Mouse (Mus musculus): ENCODE data around the gene Sipa1l1. TPM values are rescaled to one million over a fixed set of nuclear protein-coding genes. Genes with fewer than 3 reads are reported as not detected.

Gene Sipa1l1
- polyA plus RNA-seq, 1 experiment from 2014 or later, result 17.2 TPM

GRCm38 (mm10) chr12:82397193-82397592, 228.1 kb downstream of the Sipa1l1 start:
- Histone ChIP-seq H3K9me3 (ENCODE audit: control insufficient read depth, low read length) (no peaks in the 10 kb centered on the region), H3K4me3 (ENCODE audit: low read depth, low read length) (no peak overlapping the region), H3K4me1 (ENCODE audit: control insufficient read depth, insufficient read depth, low read length) (no peaks in the 10 kb centered on the region), H3K36me3 (ENCODE audit: control insufficient read depth, insufficient read depth, low read length) (no peaks in the 10 kb centered on the region), H3K27ac (ENCODE audit: low read depth, low read length) (no peak overlapping the region), H3K4me2 (ENCODE audit: low read depth, low read length) (no peak overlapping the region), H3K27me3 (ENCODE audit: control insufficient read depth, insufficient read depth, low read length) (no peaks in the 10 kb centered on the region), H3K9ac (replicated peaks; ENCODE audit: low read depth, low read length) (no peak overlapping the region)
- 85% methylated on average over 8 of the region's 8 CpGs for WGBS
- no peak for ATAC-seq (ENCODE audit: low read depth)

DNA sequence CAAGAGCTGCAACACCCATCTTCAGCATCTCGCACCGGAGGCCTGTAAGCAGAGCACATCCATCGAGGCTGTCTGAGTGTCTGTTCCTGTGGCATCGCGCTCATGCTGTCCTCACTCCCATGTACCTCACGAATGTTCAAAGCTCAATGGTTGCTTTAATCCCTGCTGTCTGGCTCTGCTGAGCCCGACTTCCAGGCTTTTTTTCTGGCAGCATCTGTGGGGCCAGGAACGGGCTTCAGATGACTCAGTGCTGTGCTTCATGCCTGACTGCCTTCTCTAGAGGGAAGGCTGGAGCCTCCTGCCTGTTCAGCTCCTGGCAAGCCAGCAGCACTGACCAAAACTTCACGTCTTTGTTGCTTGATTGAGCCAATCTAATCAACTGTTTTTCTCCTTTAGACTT, 228.6 kb downstream of the Sipa1l1 start:
- Histone ChIP-seq H3K27ac (ENCODE audit: low read depth, low read length) (no peak overlapping the region), H3K4me3 (ENCODE audit: low read depth, low read length) (no peak overlapping the region), H3K9me3 (ENCODE audit: control insufficient read depth, low read length) (no peaks in the 10 kb centered on the region), H3K4me2 (ENCODE audit: low read depth, low read length) (no peak overlapping the region), H3K9ac (replicated peaks; ENCODE audit: low read depth, low read length) (no peak overlapping the region), H3K4me1 (ENCODE audit: control insufficient read depth, insufficient read depth, low read length) (no peaks in the 10 kb centered on the region), H3K36me3 (ENCODE audit: control insufficient read depth, insufficient read depth, low read length) (no peaks in the 10 kb centered on the region), H3K27me3 (ENCODE audit: control insufficient read depth, insufficient read depth, low read length) (no peaks in the 10 kb centered on the region)
- WGBS, result 61% methylated on average over 9 of the region's 9 CpGs
- no peak for ATAC-seq (ENCODE audit: low read depth)

- H3K9me3 ChIP-seq (ENCODE audit: control insufficient read depth, low read length), result no peaks in the 10 kb centered on the region
- H3K4me1 ChIP-seq (ENCODE audit: control insufficient read depth, insufficient read depth, low read length), result no peaks in the 10 kb centered on the region
- WGBS, result 90% methylated on average over 2 of the region's 2 CpGs
- no peak for ATAC-seq (ENCODE audit: low read depth)
- no peaks in the 10 kb centered on the region for H3K27me3 ChIP-seq (ENCODE audit: control insufficient read depth, insufficient read depth, low read length)
- no peak overlapping the region for H3K4me2 ChIP-seq (ENCODE audit: low read depth, low read length)
- H3K9ac ChIP-seq (replicated peaks; ENCODE audit: low read depth, low read length), result no peak overlapping the region
- no peak overlapping the region for H3K4me3 ChIP-seq (ENCODE audit: low read depth, low read length)
- peaks cover 2% of the 10 kb centered on the region; the same call in 1 of the 2 replicates for H3K36me3 ChIP-seq (ENCODE audit: control insufficient read depth, insufficient read depth, low read length)
- no peak overlapping the region for H3K27ac ChIP-seq (ENCODE audit: low read depth, low read length)
These were observed 229.8 kb downstream of the Sipa1l1 start for GRCm38 (mm10) chr12:82398926-82399325.

DNA sequence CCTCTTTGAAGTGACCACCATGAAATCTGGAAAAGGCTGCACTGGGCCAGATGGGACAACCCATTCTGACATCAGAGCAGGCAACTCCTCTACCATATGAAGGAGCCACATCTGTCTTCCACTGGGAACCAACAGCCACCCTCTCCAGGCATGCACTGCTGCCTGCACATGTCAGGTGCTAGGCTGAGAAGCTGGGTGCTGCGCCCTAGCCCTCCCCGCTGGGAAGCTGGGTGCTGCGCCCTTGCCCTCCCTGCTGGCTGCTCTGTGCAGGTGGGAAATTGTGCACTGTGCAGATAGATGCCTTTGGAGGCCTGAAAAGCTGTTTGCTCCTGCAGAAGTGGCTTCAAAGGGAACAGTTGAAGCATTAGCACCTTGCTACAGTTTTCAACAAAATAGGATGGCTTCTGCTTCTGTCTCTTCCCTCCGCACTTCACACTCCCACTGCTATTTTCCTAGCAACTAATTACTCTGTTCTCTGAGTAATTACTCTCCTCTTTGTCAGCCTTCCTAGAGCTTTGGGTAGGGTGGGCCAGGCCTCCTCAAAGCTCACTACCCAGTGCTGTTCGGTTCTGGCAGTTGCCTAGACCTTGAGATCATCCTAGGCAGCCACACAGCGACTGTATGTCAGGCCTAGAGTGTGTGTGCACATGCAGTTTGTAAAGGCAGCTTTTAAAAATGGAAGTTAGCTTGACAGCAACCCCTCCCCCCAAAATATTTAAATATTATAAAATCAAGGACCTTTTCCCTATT, 231.0 kb downstream of the Sipa1l1 start:
- Histone ChIP-seq H3K27me3 (ENCODE audit: control insufficient read depth, insufficient read depth, low read length) (no peaks in the 10 kb centered on the region), H3K4me2 (ENCODE audit: low read depth, low read length) (no peak overlapping the region), H3K4me3 (ENCODE audit: low read depth, low read length) (no peak overlapping the region), H3K4me1 (ENCODE audit: control insufficient read depth, insufficient read depth, low read length) (no peaks in the 10 kb centered on the region), H3K9ac (replicated peaks; ENCODE audit: low read depth, low read length) (no peak overlapping the region), H3K27ac (ENCODE audit: low read depth, low read length) (no peak overlapping the region), H3K9me3 (ENCODE audit: control insufficient read depth, low read length) (no peaks in the 10 kb centered on the region), H3K36me3 (ENCODE audit: control insufficient read depth, insufficient read depth, low read length) (peaks cover 3% of the 10 kb centered on the region; the same call in 1 of the 2 replicates)
- 0 out of 2 replicates have a peak, but pooled peaks have one; percentile 44 for ATAC-seq (ENCODE audit: low read depth)
- 71% methylated on average over 6 of the region's 6 CpGs for WGBS

- Histone ChIP-seq H3K4me2 (ENCODE audit: low read depth, low read length) (no peak overlapping the region), H3K27me3 (ENCODE audit: control insufficient read depth, insufficient read depth, low read length) (no peaks in the 10 kb centered on the region), H3K27ac (ENCODE audit: low read depth, low read length) (no peak overlapping the region), H3K4me3 (ENCODE audit: low read depth, low read length) (no peak overlapping the region), H3K4me1 (ENCODE audit: control insufficient read depth, insufficient read depth, low read length) (no peaks in the 10 kb centered on the region), H3K36me3 (ENCODE audit: control insufficient read depth, insufficient read depth, low read length) (peaks cover 3% of the 10 kb centered on the region; the same call in 1 of the 2 replicates), H3K9ac (replicated peaks; ENCODE audit: low read depth, low read length) (no peak overlapping the region), H3K9me3 (ENCODE audit: control insufficient read depth, low read length) (no peaks in the 10 kb centered on the region)
- 62% methylated on average over 7 of the region's 7 CpGs for WGBS
- no peak for ATAC-seq (ENCODE audit: low read depth)
These were observed 231.7 kb downstream of the Sipa1l1 start for GRCm38 (mm10) chr12:82400783-82401182.

- ATAC-seq (ENCODE audit: low read depth), result no peak
- no peaks in the 10 kb centered on the region for H3K27me3 ChIP-seq (ENCODE audit: control insufficient read depth, insufficient read depth, low read length)
- 82% methylated on average over 4 of the region's 4 CpGs for WGBS
- peaks cover 3% of the 10 kb centered on the region; the same call in 1 of the 2 replicates for H3K36me3 ChIP-seq (ENCODE audit: control insufficient read depth, insufficient read depth, low read length)
- H3K4me3 ChIP-seq (ENCODE audit: low read depth, low read length), result no peak overlapping the region
- no peaks in the 10 kb centered on the region for H3K9me3 ChIP-seq (ENCODE audit: control insufficient read depth, low read length)
- H3K9ac ChIP-seq (replicated peaks; ENCODE audit: low read depth, low read length), result no peak overlapping the region
- no peaks in the 10 kb centered on the region for H3K4me1 ChIP-seq (ENCODE audit: control insufficient read depth, insufficient read depth, low read length)
- no peak overlapping the region for H3K4me2 ChIP-seq (ENCODE audit: low read depth, low read length)
- H3K27ac ChIP-seq (ENCODE audit: low read depth, low read length), result no peak overlapping the region
These were observed 232.3 kb downstream of the Sipa1l1 start for GRCm38 (mm10) chr12:82401440-82401839.

- no peak for ATAC-seq (ENCODE audit: low read depth)
- Histone ChIP-seq H3K4me3 (ENCODE audit: low read depth, low read length) (no peak overlapping the region), H3K27ac (ENCODE audit: low read depth, low read length) (no peak overlapping the region), H3K27me3 (ENCODE audit: control insufficient read depth, insufficient read depth, low read length) (no peaks in the 10 kb centered on the region), H3K9me3 (ENCODE audit: control insufficient read depth, low read length) (no peaks in the 10 kb centered on the region), H3K36me3 (ENCODE audit: control insufficient read depth, insufficient read depth, low read length) (peaks cover 3% of the 10 kb centered on the region; the same call in 1 of the 2 replicates), H3K9ac (replicated peaks; ENCODE audit: low read depth, low read length) (no peak overlapping the region), H3K4me2 (ENCODE audit: low read depth, low read length) (no peak overlapping the region), H3K4me1 (ENCODE audit: control insufficient read depth, insufficient read depth, low read length) (no peaks in the 10 kb centered on the region)
- 64% methylated on average over 9 of the region's 9 CpGs for WGBS
These were observed 233.5 kb downstream of the Sipa1l1 start for GRCm38 (mm10) chr12:82402635-82403034.

DNA sequence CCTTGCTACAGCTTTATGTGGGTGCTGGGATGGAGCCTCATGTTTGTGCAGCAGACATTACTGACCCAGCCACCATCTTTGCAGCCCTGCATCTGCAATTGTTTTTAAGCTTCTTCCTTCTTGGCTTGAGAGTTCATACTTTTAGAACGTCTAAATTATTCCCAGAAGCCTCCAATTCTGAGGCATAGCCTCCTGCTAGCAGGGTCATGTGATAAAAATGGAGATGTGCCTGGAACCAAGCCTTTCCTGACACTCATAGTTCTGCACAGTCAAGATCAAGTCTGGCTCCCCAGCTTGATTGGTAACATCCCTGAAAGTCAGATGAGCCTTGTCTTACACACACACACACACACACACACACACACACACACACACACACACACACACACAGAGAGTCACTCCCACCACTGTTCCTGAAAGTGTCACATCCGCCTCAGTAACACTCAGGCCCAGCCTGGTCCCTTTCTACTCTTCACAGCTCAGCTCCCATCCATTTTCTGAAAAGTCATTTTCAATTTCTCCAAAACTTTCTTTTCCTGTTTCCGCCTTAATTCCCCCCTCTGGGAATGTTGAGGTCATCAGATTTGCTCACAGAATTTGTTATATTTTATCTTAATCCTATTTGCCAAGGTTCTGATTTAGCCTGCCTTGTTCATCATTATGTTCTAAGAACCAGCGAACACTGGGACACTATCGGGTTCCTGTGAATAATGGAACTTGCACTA, 238.6 kb downstream of the Sipa1l1 start:
- Histone ChIP-seq H3K36me3 (ENCODE audit: control insufficient read depth, insufficient read depth, low read length) (peaks cover 3% of the 10 kb centered on the region; the same call in 1 of the 2 replicates), H3K9me3 (ENCODE audit: control insufficient read depth, low read length) (no peaks in the 10 kb centered on the region), H3K4me3 (ENCODE audit: low read depth, low read length) (no peak overlapping the region), H3K4me2 (ENCODE audit: low read depth, low read length) (no peak overlapping the region), H3K4me1 (ENCODE audit: control insufficient read depth, insufficient read depth, low read length) (no peaks in the 10 kb centered on the region), H3K27me3 (ENCODE audit: control insufficient read depth, insufficient read depth, low read length) (no peaks in the 10 kb centered on the region), H3K9ac (replicated peaks; ENCODE audit: low read depth, low read length) (no peak overlapping the region), H3K27ac (ENCODE audit: low read depth, low read length) (no peak overlapping the region)
- no peak for ATAC-seq (ENCODE audit: low read depth)
- WGBS, result 84% methylated on average over 5 of the region's 5 CpGs

- no peak overlapping the region for H3K4me3 ChIP-seq (ENCODE audit: low read depth, low read length)
- H3K4me1 ChIP-seq (ENCODE audit: control insufficient read depth, insufficient read depth, low read length), result no peaks in the 10 kb centered on the region
- H3K9me3 ChIP-seq (ENCODE audit: control insufficient read depth, low read length), result no peaks in the 10 kb centered on the region
- H3K9ac ChIP-seq (replicated peaks; ENCODE audit: low read depth, low read length), result no peak overlapping the region
- no peaks in the 10 kb centered on the region for H3K27me3 ChIP-seq (ENCODE audit: control insufficient read depth, insufficient read depth, low read length)
- no peak overlapping the region for H3K27ac ChIP-seq (ENCODE audit: low read depth, low read length)
- WGBS, result 80% methylated on average over 6 of the region's 6 CpGs
- H3K4me2 ChIP-seq (ENCODE audit: low read depth, low read length), result no peak overlapping the region
- ATAC-seq (ENCODE audit: low read depth), result no peak
- H3K36me3 ChIP-seq (ENCODE audit: control insufficient read depth, insufficient read depth, low read length), result peaks cover 3% of the 10 kb centered on the region; the same call in 1 of the 2 replicates
These were observed 239.4 kb downstream of the Sipa1l1 start for GRCm38 (mm10) chr12:82408486-82408885.

All from neural tube, embryonic 14.5 days (tissue).